30 mouse cellular contexts compared by ENCODE assay signal in genomic region chr15:85144249-85144648, GRCm38 (mm10). TPM values are rescaled to one million over a fixed set of nuclear protein-coding genes. Genes with fewer than 3 reads are reported as not detected.
DNase-seq lines count a peak whose midpoint lies in the region; ATAC-seq lines count a peak whose summit lies in the region.
"Had no signal": no experiment of that assay in that cellular context is flagged by ENCODE, and none has a peak within 500 bp of the region (broad histone marks: within the 10 kb centered on the region; RNA-seq: fewer than 3 reads in every experiment).

No protein-coding gene starts in this region.

- no peaks in the 10 kb centered on the region for H3K27me3 ChIP-seq in intestine, embryonic 14.5 days (replicated peaks; ENCODE audit: control insufficient read depth, insufficient read depth, low read length)
- H3K27me3 ChIP-seq in intestine, embryonic 16.5 days (replicated peaks; ENCODE audit: control insufficient read depth, insufficient read depth, low read length), result no peaks in the 10 kb centered on the region
- H3K27me3 ChIP-seq in midbrain, embryonic 11.5 days (ENCODE audit: control insufficient read depth, insufficient read depth, low read length), result no peaks in the 10 kb centered on the region
- 0 out of 2 replicates have a peak, but pooled peaks cover 5% of the 10 kb centered on the region for H3K27me3 ChIP-seq in midbrain, embryonic 10.5 days (ENCODE audit: low read depth, poor library complexity, severe bottlenecking)
- H3K27me3 ChIP-seq: embryonic facial prominence, embryonic 13.5 days; forebrain, embryonic 13.5 days had no signal

- no peak overlapping the region for H3K9ac ChIP-seq in intestine, embryonic 14.5 days (ENCODE audit: low read length)
- no peak overlapping the region for H3K9ac ChIP-seq in intestine, embryonic 16.5 days (ENCODE audit: low read depth, low read length)
- H3K9ac ChIP-seq in midbrain, embryonic 11.5 days (ENCODE audit: low read length), result no peak overlapping the region
- H3K9ac ChIP-seq: embryonic facial prominence, embryonic 13.5 days; forebrain, embryonic 13.5 days; forebrain, postnatal 0 days; heart, embryonic 13.5 days; hindbrain, embryonic 14.5 days had no signal

- H3K36me3 ChIP-seq in intestine, embryonic 14.5 days (ENCODE audit: control insufficient read depth, insufficient read depth, low read length), result no peaks in the 10 kb centered on the region
- no peaks in the 10 kb centered on the region for H3K36me3 ChIP-seq in intestine, embryonic 16.5 days (ENCODE audit: control insufficient read depth, insufficient read depth, low read length)
- no peaks in the 10 kb centered on the region for H3K36me3 ChIP-seq in midbrain, embryonic 11.5 days (ENCODE audit: control insufficient read depth, insufficient read depth, low read length)
- no peaks in the 10 kb centered on the region for H3K36me3 ChIP-seq in midbrain, embryonic 10.5 days
- H3K36me3 ChIP-seq: embryonic facial prominence, embryonic 10.5 days; embryonic facial prominence, embryonic 13.5 days; heart, embryonic 13.5 days had no signal

- H3K4me2 ChIP-seq in intestine, embryonic 14.5 days (ENCODE audit: low read length), result no peak overlapping the region
- H3K4me2 ChIP-seq in intestine, embryonic 16.5 days (ENCODE audit: low read depth, low read length), result no peak overlapping the region
- no peak overlapping the region for H3K4me2 ChIP-seq in midbrain, embryonic 11.5 days
- H3K4me2 ChIP-seq: embryonic facial prominence, embryonic 13.5 days; forebrain, embryonic 13.5 days; heart, embryonic 13.5 days; hindbrain, embryonic 14.5 days had no signal

- no peak overlapping the region for H3K4me3 ChIP-seq in intestine, embryonic 14.5 days (ENCODE audit: low read depth, low read length)
- H3K4me3 ChIP-seq in intestine, embryonic 16.5 days (ENCODE audit: low read length), result no peak overlapping the region
- H3K4me3 ChIP-seq in midbrain, embryonic 11.5 days (ENCODE audit: low read depth, low read length), result no peak overlapping the region
- no peak overlapping the region for H3K4me3 ChIP-seq in midbrain, embryonic 10.5 days
- H3K4me3 ChIP-seq: embryonic facial prominence, embryonic 10.5 days; embryonic facial prominence, embryonic 13.5 days; erythroblast, embryonic 14.5 days; forebrain, embryonic 13.5 days; gastrocnemius, adult 2 months; heart, embryonic 13.5 days had no signal

- DNase-seq in adrenal gland, postnatal 10 days, result peak; percentile 0
- no peak for DNase-seq in adrenal gland, postnatal 25 days
- peak; percentile 32 for DNase-seq in intestine, embryonic 14.5 days (ENCODE audit: low spot score)
- DNase-seq in midbrain, embryonic 11.5 days (ENCODE audit: low spot score, missing footprints), result peak; percentile 57
- no peak for DNase-seq in midbrain, embryonic 10.5 days (ENCODE audit: low spot score)
- peak; percentile 1 for DNase-seq in urinary bladder, postnatal 14 days (ENCODE audit: low spot score)
- DNase-seq in urinary bladder, postnatal 36 days (ENCODE audit: low spot score in 2 of 2), result no peak
- DNase-seq: adrenal gland, adult 8-10 months; cerebellum, adult 11 months; cerebellum, adult 2 months; cerebellum, adult 9-11 months; cerebellum, postnatal 25 days; embryo, embryonic 11 days; forebrain, postnatal 0 days; gastrocnemius, adult 2 months; gastrocnemius, postnatal 14 days; heart, adult 18-20 months; heart, postnatal 14 days had no signal

- no peak overlapping the region for H3K27ac ChIP-seq in intestine, embryonic 14.5 days (ENCODE audit: low read depth)
- no peak overlapping the region for H3K27ac ChIP-seq in intestine, embryonic 16.5 days (ENCODE audit: low read length)
- H3K27ac ChIP-seq in midbrain, embryonic 11.5 days (ENCODE audit: low read depth, low read length), result no peak overlapping the region
- H3K27ac ChIP-seq in midbrain, embryonic 10.5 days (replicated peaks), result no peak overlapping the region
- H3K27ac ChIP-seq: embryonic facial prominence, embryonic 10.5 days; embryonic facial prominence, embryonic 13.5 days; forebrain, embryonic 13.5 days; gastrocnemius, adult 2 months; heart, embryonic 13.5 days; hindbrain, embryonic 14.5 days; hindbrain, postnatal 0 days had no signal

- no peaks in the 10 kb centered on the region for H3K9me3 ChIP-seq in intestine, embryonic 14.5 days (ENCODE audit: control insufficient read depth, low read length)
- no peaks in the 10 kb centered on the region for H3K9me3 ChIP-seq in intestine, embryonic 16.5 days (ENCODE audit: control insufficient read depth, low read length)
- H3K9me3 ChIP-seq in midbrain, embryonic 11.5 days (ENCODE audit: control insufficient read depth, low read length), result no peaks in the 10 kb centered on the region
- H3K9me3 ChIP-seq in midbrain, embryonic 10.5 days (replicated peaks), result no peaks in the 10 kb centered on the region
- H3K9me3 ChIP-seq: embryonic facial prominence, embryonic 10.5 days; embryonic facial prominence, embryonic 13.5 days; forebrain, embryonic 13.5 days; heart, embryonic 13.5 days had no signal

- H3K4me1 ChIP-seq in intestine, embryonic 14.5 days (replicated peaks; ENCODE audit: control insufficient read depth, insufficient read depth, low read length), result no peaks in the 10 kb centered on the region
- H3K4me1 ChIP-seq in intestine, embryonic 16.5 days (ENCODE audit: control insufficient read depth, insufficient read depth, low read length), result no peaks in the 10 kb centered on the region
- no peaks in the 10 kb centered on the region for H3K4me1 ChIP-seq in midbrain, embryonic 11.5 days (ENCODE audit: control insufficient read depth, insufficient read depth, low read length)
- peaks cover 12% of the 10 kb centered on the region for H3K4me1 ChIP-seq in midbrain, embryonic 10.5 days
- H3K4me1 ChIP-seq: embryonic facial prominence, embryonic 13.5 days; forebrain, embryonic 13.5 days; heart, embryonic 13.5 days had no signal

- no peak for ATAC-seq in intestine, embryonic 14.5 days (replicated peaks; ENCODE audit: low FRiP score, low TSS enrichment, low read depth)
- ATAC-seq in intestine, embryonic 16.5 days, result no peak
- ATAC-seq in midbrain, embryonic 11.5 days (ENCODE audit: low FRiP score), result no peak
- ATAC-seq: activated CD4-positive, CD25-positive, alpha-beta regulatory T cell, adult 4 months; forebrain, embryonic 13.5 days; forebrain, postnatal 0 days; hindbrain, postnatal 0 days had no signal

- 90% methylated on average over 5 of the region's 5 CpGs for WGBS in intestine, embryonic 14.5 days
- 88% methylated on average over 5 of the region's 5 CpGs for WGBS in intestine, embryonic 16.5 days
- 86% methylated on average over 5 of the region's 5 CpGs for WGBS in midbrain, embryonic 11.5 days
- WGBS in midbrain, embryonic 10.5 days, result 93% methylated on average over 5 of the region's 5 CpGs

RNA-seq across cellular contexts. Expression of gene Ribc2, which starts 12.4 kb away (rescaled TPM):
- not detected for total RNA-seq in adrenal gland, postnatal 10 days (2021)
- not detected in 2 replicates for total RNA-seq in adrenal gland, postnatal 25 days (2021)
- polyA plus RNA-seq in intestine, embryonic 14.5 days (2014; fragmentation: Nextera tagmentation; extraction: Ambion mirVana), result 0.20 and 0.40 TPM in 2 replicates
- polyA plus RNA-seq in intestine, embryonic 16.5 days (2015; fragmentation: Nextera tagmentation; extraction: Ambion mirVana), result 0.12 TPM in 1 of 2 replicates, not detected in the other
- 0.44 and 0.82 TPM in 2 replicates for polyA plus RNA-seq in midbrain, embryonic 11.5 days (2014; fragmentation: Nextera tagmentation; extraction: Ambion mirVana)
- 0.41 and 0.57 TPM in 2 replicates for polyA plus RNA-seq in midbrain, embryonic 10.5 days (2016; fragmentation: Nextera tagmentation; extraction: Ambion mirVana)
- total RNA-seq: adrenal gland, postnatal 4 days; gastrocnemius, adult 2 months; gastrocnemius, postnatal 14 days; gastrocnemius, postnatal 4 days; heart, adult 18-20 months; heart, postnatal 14 days; heart, postnatal 4 days had no signal
- polyA plus RNA-seq: activated CD4-positive, CD25-positive, alpha-beta regulatory T cell, adult 4 months; erythroblast, embryonic 14.5 days had no signal

RNA-seq across cellular contexts. Expression of gene Smc1b, which starts 12.5 kb away (rescaled TPM):
- under 1 TPM; 0.27 to 0.33 TPM for total RNA-seq in adrenal gland, postnatal 10 days (2021)
- not detected in 2 replicates for total RNA-seq in adrenal gland, postnatal 25 days (2021)
- 0.22 and 0.23 TPM in 2 replicates for polyA plus RNA-seq in intestine, embryonic 14.5 days (2014; fragmentation: Nextera tagmentation; extraction: Ambion mirVana)
- 0.13 and 0.17 TPM in 2 replicates for polyA plus RNA-seq in intestine, embryonic 16.5 days (2015; fragmentation: Nextera tagmentation; extraction: Ambion mirVana)
- 0.11 and 0.34 TPM in 2 replicates for polyA plus RNA-seq in midbrain, embryonic 11.5 days (2014; fragmentation: Nextera tagmentation; extraction: Ambion mirVana)
- 0.11 and 0.12 TPM in 2 replicates for polyA plus RNA-seq in midbrain, embryonic 10.5 days (2016; fragmentation: Nextera tagmentation; extraction: Ambion mirVana)
- total RNA-seq: adrenal gland, adult 8-10 months; gastrocnemius, adult 2 months; gastrocnemius, postnatal 14 days; heart, adult 18-20 months had no signal
- polyA plus RNA-seq: activated CD4-positive, CD25-positive, alpha-beta regulatory T cell, adult 4 months; erythroblast, embryonic 14.5 days had no signal

Comparison
In these comparisons a context has a peak if more than half of its experiments do, and no peak if none do; other contexts are left out.
1. DNase-seq: peak in adrenal gland, postnatal 10 days (single experiment), intestine, embryonic 14.5 days (single experiment), midbrain, embryonic 11.5 days (single experiment) and urinary bladder, postnatal 14 days (single experiment); none in adrenal gland, postnatal 25 days (single experiment), midbrain, embryonic 10.5 days (single experiment) and urinary bladder, postnatal 36 days (0 of 2).